Mouse (Mus musculus) thymus, adult 2 months (tissue): ENCODE data around the gene Olfr374. TPM values are rescaled to one million over a fixed set of nuclear protein-coding genes. Genes with fewer than 3 reads are reported as not detected.
"Not testable (repeated sequence)": the region's sequence is repeated elsewhere in the genome, so short reads cannot be mapped to it uniquely, and the experiment has no call there.

ENCODE experiments used
- DNase-seq: peaks from one replicate; pipeline ENCODE4 v3.0.0; 2021
- H3K27ac ChIP-seq: fragments of 200-500 bp; 2 replicates; pipeline ENCODE4 v1.5.1; 2012; ENCODE audit warnings: low read length, control low read depth; ENCODE audit not compliant: control insufficient read depth, insufficient read depth
- H3K27me3 ChIP-seq: fragments of 200-500 bp; 2 replicates; pipeline ENCODE4 v1.6.1; 2012; ENCODE audit warnings: mild to moderate bottlenecking, low read length, moderate library complexity, mixed read lengths; ENCODE audit not compliant: control insufficient read depth, insufficient read depth
- H3K36me3 ChIP-seq: fragments of 200-500 bp; 2 replicates; pipeline ENCODE4 v1.6.1; 2012; ENCODE audit warnings: mild to moderate bottlenecking, low read length, moderate library complexity; ENCODE audit not compliant: control insufficient read depth, insufficient read depth
- H3K4me1 ChIP-seq: fragments of 200-500 bp; replicated peaks from 2 replicates; pipeline ENCODE4 v1.6.1; 2012; ENCODE audit warnings: low read length; ENCODE audit not compliant: control insufficient read depth, insufficient read depth
- H3K4me3 ChIP-seq: fragments of 200-500 bp; 2 replicates; pipeline ENCODE4 v1.5.1; 2012; ENCODE audit warnings: mild to moderate bottlenecking, low read length, control low read depth, moderate library complexity; ENCODE audit not compliant: control insufficient read depth, insufficient read depth
- CTCF ChIP-seq: fragments of 200-500 bp; IDR thresholded peaks from 2 replicates; pipeline ENCODE4 v1.5.1; 2012; ENCODE audit warnings: mild to moderate bottlenecking, control low read depth, low read length, moderate library complexity, borderline replicate concordance; ENCODE audit not compliant: control insufficient read depth, poor library complexity, insufficient read depth; ENCODE audit errors: extremely low read depth
- POLR2A ChIP-seq: fragments of 200-500 bp; IDR thresholded peaks from 2 replicates; pipeline ENCODE4 v1.6.1; 2012; ENCODE audit warnings: mild to moderate bottlenecking, low read length, control low read depth, moderate library complexity; ENCODE audit not compliant: control insufficient read depth, poor library complexity, insufficient read depth; ENCODE audit errors: extremely low read depth
- WGBS: fragments of 180-500 bp; shearing (Covaris S2); methylation state at CpG from one replicate; pipeline ENCODE4 v1.1.7; 2018; 5-methylcytosine and 5-hydroxymethylcytosine counted together
- polyA plus RNA-seq: library from polyadenylated mRNA; depleted of rRNA; stranded (reverse); fragments of >200 nt; gene quantifications from 2 replicates; pipeline ENCODE4 v1.2.3, GENCODE M21; 2012

The Olfr374 gene
- polyA plus RNA-seq, 1 experiment = 0.27 TPM

DNA sequence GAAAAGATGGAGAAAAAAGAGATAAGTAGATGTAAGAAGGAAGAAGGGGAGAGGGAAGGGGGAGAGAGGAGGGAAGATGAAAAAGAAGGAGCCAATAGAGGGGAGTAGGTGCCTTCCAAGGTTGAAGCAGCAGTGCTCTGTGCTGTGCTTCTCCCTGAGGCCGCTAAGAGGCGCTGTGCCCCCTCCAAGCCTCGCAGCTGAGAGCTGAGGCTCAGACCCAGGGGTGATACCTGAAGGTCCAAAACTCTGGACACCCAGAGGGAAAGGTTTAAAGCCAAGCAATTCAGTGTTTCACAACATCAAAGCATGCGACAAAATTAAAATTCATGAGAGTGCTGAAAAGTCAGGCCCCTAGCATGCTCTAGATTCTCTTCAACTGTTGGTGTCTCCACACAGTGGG, 1.7 kb upstream of the Olfr374 start:
- Histone ChIP-seq H3K27me3 (no peaks in the 10 kb centered on the region), H3K36me3 (no peaks in the 10 kb centered on the region), H3K27ac (no peak overlapping the region), H3K4me1 (no peaks in the 10 kb centered on the region), H3K4me3 (no peak overlapping the region)
- TF ChIP-seq CTCF = no peak
- no peak for TF ChIP-seq POLR2A
- no peak for DNase-seq
- 37% methylated on average over 4 of the region's 4 CpGs for WGBS

- H3K27me3 ChIP-seq = no peaks in the 10 kb centered on the region
- no peak for TF ChIP-seq POLR2A
- TF ChIP-seq CTCF = no peak
- 62% methylated on average over 6 of the region's 6 CpGs for WGBS
- H3K4me1 ChIP-seq = no peaks in the 10 kb centered on the region
- no peaks in the 10 kb centered on the region for H3K36me3 ChIP-seq
- H3K4me3 ChIP-seq = no peak overlapping the region
- no peak overlapping the region for H3K27ac ChIP-seq
- DNase-seq = no peak
Observed at GRCm38 (mm10) chr8:72110876-72111275, 4.0 kb downstream of the Olfr374 start.

DNA sequence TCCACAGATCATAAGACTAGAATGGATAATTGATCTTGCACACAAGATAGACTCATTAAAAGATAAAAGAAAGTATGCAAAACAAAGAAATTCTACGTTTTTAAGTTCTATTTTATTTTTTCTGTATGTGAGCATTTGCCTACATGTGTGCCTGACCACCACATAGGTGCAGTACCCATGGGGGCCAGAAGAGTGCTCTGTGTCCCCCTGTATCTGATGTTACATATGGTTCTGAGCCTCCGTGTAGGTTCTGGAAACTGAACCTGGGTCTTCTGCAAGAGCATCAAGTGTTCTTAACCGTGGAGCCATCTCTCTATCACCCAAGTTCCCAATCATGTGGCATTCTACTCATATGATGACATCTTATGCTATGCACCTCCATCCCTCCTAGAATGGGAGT, 5.6 kb downstream of the Olfr374 start:
- peak; percentile 12 for DNase-seq
- H3K4me1 ChIP-seq = no peaks in the 10 kb centered on the region
- no peaks in the 10 kb centered on the region for H3K27me3 ChIP-seq
- WGBS = 93% methylated on average over 3 of the region's 3 CpGs
- TF ChIP-seq CTCF (no peak), POLR2A (no peak)
- H3K27ac ChIP-seq = no peak overlapping the region
- H3K4me3 ChIP-seq = no peak overlapping the region
- H3K36me3 ChIP-seq = no peaks in the 10 kb centered on the region

- TF ChIP-seq POLR2A (no peak), CTCF (no peak)
- Histone ChIP-seq H3K4me1 (no peaks in the 10 kb centered on the region), H3K27me3 (no peaks in the 10 kb centered on the region), H3K36me3 (no peaks in the 10 kb centered on the region), H3K27ac (no peak overlapping the region), H3K4me3 (no peak overlapping the region)
- DNase-seq = no peak
- WGBS = 96% methylated on average over 2 of the region's 2 CpGs
Observed at GRCm38 (mm10) chr8:72115202-72115601, 8.4 kb downstream of the Olfr374 start.

GRCm38 (mm10) chr8:72118616-72119015, 11.8 kb downstream of the Olfr374 start:
- Histone ChIP-seq H3K27ac (no peak overlapping the region), H3K27me3 (no peaks in the 10 kb centered on the region), H3K4me1 (no peaks in the 10 kb centered on the region), H3K4me3 (no peak overlapping the region), H3K36me3 (no peaks in the 10 kb centered on the region)
- no peak for DNase-seq
- TF ChIP-seq POLR2A (no peak), CTCF (no peak)
- 66% methylated on average over 4 of the region's 4 CpGs for WGBS

DNA sequence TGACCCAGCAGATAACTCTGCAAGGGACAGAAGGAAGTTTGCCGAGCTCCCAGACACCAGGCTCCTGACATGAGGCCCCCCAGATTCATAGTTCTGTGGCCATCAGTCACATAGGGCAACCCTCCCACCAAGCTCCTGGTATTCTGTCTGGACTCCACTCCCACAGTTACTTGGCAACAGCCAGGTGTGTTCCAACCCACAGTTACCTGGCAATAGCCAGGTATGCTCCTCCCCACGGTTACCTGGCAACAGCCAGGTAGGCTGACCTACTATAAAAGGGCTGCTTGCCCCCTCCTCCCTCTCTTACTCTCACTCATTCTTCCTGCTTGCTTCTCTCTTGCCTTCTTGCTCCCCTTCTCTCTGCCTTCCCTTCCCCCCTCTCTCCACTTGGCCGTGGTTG, 14.6 kb downstream of the Olfr374 start:
- DNase-seq, H3K4me1 ChIP-seq, H3K4me3 ChIP-seq, H3K27ac ChIP-seq, H3K36me3 ChIP-seq, H3K27me3 ChIP-seq: not testable (repeated sequence)
- 88% methylated on average over 3 of the region's 3 CpGs for WGBS

DNA sequence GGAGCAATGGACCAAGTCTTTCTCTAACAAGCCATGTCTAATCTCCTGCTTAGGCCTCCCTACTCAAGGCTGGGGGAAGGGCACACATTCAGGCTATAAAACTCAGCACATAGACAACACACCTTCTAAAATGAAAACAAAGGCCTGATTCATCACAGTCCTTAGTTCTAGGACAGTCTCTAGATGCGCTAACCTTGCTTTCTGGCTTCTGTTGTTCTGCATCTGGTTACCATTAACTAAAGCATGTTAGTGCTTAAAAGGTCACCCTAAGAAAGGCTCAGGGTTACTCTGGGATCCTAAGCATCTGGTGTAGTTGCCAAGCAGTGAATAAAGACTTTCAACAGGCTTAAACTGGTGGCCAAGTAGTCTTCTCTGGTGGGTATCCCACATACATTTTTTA, 15.2 kb downstream of the Olfr374 start:
- WGBS = 94% methylated on average over 1 of the region's 1 CpGs
- Histone ChIP-seq H3K4me3 (no peak overlapping the region), H3K27me3 (no peaks in the 10 kb centered on the region), H3K36me3 (no peaks in the 10 kb centered on the region), H3K27ac (no peak overlapping the region), H3K4me1 (no peaks in the 10 kb centered on the region)
- TF ChIP-seq POLR2A (no peak), CTCF (no peak)
- no peak for DNase-seq
